Comparison of ENCODE assay signal across 8 mouse cellular contexts in the genomic region with DNA sequence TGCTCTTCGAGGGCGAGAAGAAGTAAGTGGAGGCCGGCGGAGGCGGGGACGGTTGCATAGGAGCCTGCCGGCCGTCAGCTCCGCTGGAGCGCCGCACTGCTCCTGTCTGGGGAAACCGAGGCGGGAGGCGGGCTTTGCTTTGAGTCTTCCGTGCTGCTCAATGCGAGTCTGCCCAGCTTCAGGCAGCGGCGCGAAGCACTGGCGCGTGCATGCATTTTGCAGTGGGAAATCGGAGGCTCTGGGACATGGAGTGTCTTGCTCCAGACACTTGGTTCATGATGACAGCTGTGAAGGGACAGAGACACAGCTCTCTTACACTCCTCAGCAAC. TPM values are rescaled to one million over a fixed set of nuclear protein-coding genes. Genes with fewer than 3 reads are reported as not detected.
A peak's percentile ranks its signal among the peaks of the same experiment; 100 is the strongest.
DNase-seq lines count a peak whose midpoint lies in the region; ATAC-seq and TF ChIP-seq lines count a peak whose summit lies in the region.

No protein-coding gene starts in this region.

- peaks cover 8% of the 10 kb centered on the region for H3K4me1 ChIP-seq in heart, embryonic 16.5 days (ENCODE audit: control insufficient read depth, insufficient read depth, low read length)
- H3K4me1 ChIP-seq in bone marrow, adult 2 months (ENCODE audit: control insufficient read depth, insufficient read depth, low read length): peaks cover 1% of the 10 kb centered on the region; the same call in 1 of the 2 replicates
- peaks cover 14% of the 10 kb centered on the region for H3K4me1 ChIP-seq in hindbrain, embryonic 14.5 days (replicated peaks; ENCODE audit: control insufficient read depth, insufficient read depth, low read length)
- H3K4me1 ChIP-seq in midbrain, embryonic 12.5 days: peaks cover 24% of the 10 kb centered on the region

- 0% methylated on average over 22 of the region's 22 CpGs for WGBS in heart, embryonic 16.5 days
- WGBS in bone marrow, adult 2 months: 0% methylated on average over 22 of the region's 22 CpGs
- 0% methylated on average over 22 of the region's 22 CpGs for WGBS in hindbrain, embryonic 14.5 days
- under 1% methylated on average over 22 of the region's 22 CpGs for WGBS in midbrain, embryonic 12.5 days

- H3K4me3 ChIP-seq in heart, embryonic 16.5 days (ENCODE audit: low read length): peak overlapping the region; percentile 90
- H3K4me3 ChIP-seq in bone marrow, adult 2 months (replicated peaks; ENCODE audit: control insufficient read depth, low read depth, low read length): peak overlapping the region; percentile 88
- peak overlapping the region; percentile 84 for H3K4me3 ChIP-seq in hindbrain, embryonic 14.5 days (replicated peaks; ENCODE audit: low read length)
- H3K4me3 ChIP-seq in midbrain, embryonic 12.5 days: peak overlapping the region; percentile 94

- TF ChIP-seq POLR2A in bone marrow, adult 2 months (IDR thresholded peaks at IDR 0.05; ENCODE audit: borderline replicate concordance, control insufficient read depth, low read depth, low read length): no peak

- no peak for TF ChIP-seq CTCF in bone marrow, adult 2 months (IDR thresholded peaks at IDR 0.05; ENCODE audit: control insufficient read depth, insufficient read depth, low read length)

- H3K9ac ChIP-seq in heart, embryonic 16.5 days (ENCODE audit: low read length): peak overlapping the region; percentile 93
- H3K9ac ChIP-seq in hindbrain, embryonic 14.5 days: peak overlapping the region; percentile 85
- peak overlapping the region; percentile 94 for H3K9ac ChIP-seq in midbrain, embryonic 12.5 days (replicated peaks)

- no peak overlapping the region for H3K27ac ChIP-seq in heart, embryonic 16.5 days (ENCODE audit: low read length)
- peak overlapping the region; percentile 25; the same call in 1 of the 2 replicates for H3K27ac ChIP-seq in bone marrow, adult 2 months (ENCODE audit: control insufficient read depth, insufficient read depth, low read depth, low read length, poor library complexity)
- peak overlapping the region; percentile 73 for H3K27ac ChIP-seq in hindbrain, embryonic 14.5 days
- H3K27ac ChIP-seq in midbrain, embryonic 12.5 days (replicated peaks): peak overlapping the region; percentile 70

- no peaks in the 10 kb centered on the region for H3K9me3 ChIP-seq in heart, embryonic 16.5 days (replicated peaks; ENCODE audit: control insufficient read depth, low read length)
- no peaks in the 10 kb centered on the region for H3K9me3 ChIP-seq in hindbrain, embryonic 14.5 days (ENCODE audit: control insufficient read depth, low read length)
- no peaks in the 10 kb centered on the region for H3K9me3 ChIP-seq in midbrain, embryonic 12.5 days

- H3K27me3 ChIP-seq in heart, embryonic 16.5 days (ENCODE audit: control insufficient read depth, insufficient read depth, low read length): no peaks in the 10 kb centered on the region
- no peaks in the 10 kb centered on the region for H3K27me3 ChIP-seq in hindbrain, embryonic 14.5 days (ENCODE audit: control insufficient read depth, insufficient read depth, low read length)
- H3K27me3 ChIP-seq in midbrain, embryonic 12.5 days: no peaks in the 10 kb centered on the region

- DNase-seq in heart, adult 11 months: no peak
- no peak for DNase-seq in hindbrain, embryonic 14.5 days (ENCODE audit: low spot score)
- no peak for DNase-seq in natural killer cell, adult 2 months (ENCODE audit: low spot score in 2 of 2)
- DNase-seq in urinary bladder, adult 18-20 months (ENCODE audit: low spot score in 2 of 2): no peak
- no peak for DNase-seq in right cerebral cortex, adult 18-20 months

- peaks cover 14% of the 10 kb centered on the region for H3K36me3 ChIP-seq in heart, embryonic 16.5 days (ENCODE audit: control insufficient read depth, insufficient read depth)
- peaks cover 29% of the 10 kb centered on the region for H3K36me3 ChIP-seq in hindbrain, embryonic 14.5 days (replicated peaks; ENCODE audit: control insufficient read depth, insufficient read depth)
- peaks cover 21% of the 10 kb centered on the region for H3K36me3 ChIP-seq in midbrain, embryonic 12.5 days

- peak; percentile 43 for ATAC-seq in heart, embryonic 16.5 days (replicated peaks; ENCODE audit: extremely low read depth, insufficient read depth, low FRiP score)
- peak; percentile 51; the same call in 1 of the 2 replicates for ATAC-seq in hindbrain, embryonic 14.5 days (ENCODE audit: low FRiP score)
- ATAC-seq in midbrain, embryonic 12.5 days (ENCODE audit: low FRiP score, low read depth): no peak; the same call in none of the 2 replicates

- peak overlapping the region; percentile 96 for H3K4me2 ChIP-seq in heart, embryonic 16.5 days (ENCODE audit: low read depth, low read length)
- peak overlapping the region; percentile 68 for H3K4me2 ChIP-seq in hindbrain, embryonic 14.5 days (replicated peaks)
- H3K4me2 ChIP-seq in midbrain, embryonic 12.5 days (replicated peaks): peak overlapping the region; percentile 90

RNA-seq across cellular contexts. Expression of gene Polr2j, which starts 0.3 kb away (rescaled TPM):
- 139 and 151 TPM in 2 replicates for polyA plus RNA-seq in heart, embryonic 16.5 days (2015; fragmentation: Nextera tagmentation; extraction: Ambion mirVana)
- polyA plus RNA-seq in bone marrow, adult 2 months (2011; ENCODE audit: insufficient read depth, insufficient read length, low replicate concordance, missing spikeins): 54.8 and 82.1 TPM in 2 replicates
- 209 and 235 TPM in 2 replicates for polyA plus RNA-seq in hindbrain, embryonic 14.5 days (2014; fragmentation: Nextera tagmentation; extraction: Ambion mirVana)
- polyA plus RNA-seq in midbrain, embryonic 12.5 days (2016; fragmentation: Nextera tagmentation; extraction: Ambion mirVana): 224 and 227 TPM in 2 replicates

RNA-seq across cellular contexts. Expression of gene Lrwd1, which starts 19.1 kb away (rescaled TPM):
- 21.7 and 23.6 TPM in 2 replicates for polyA plus RNA-seq in heart, embryonic 16.5 days (2015; fragmentation: Nextera tagmentation; extraction: Ambion mirVana)
- 41.9 and 61.5 TPM in 2 replicates for polyA plus RNA-seq in bone marrow, adult 2 months (2011; ENCODE audit: insufficient read depth, insufficient read length, low replicate concordance, missing spikeins)
- polyA plus RNA-seq in hindbrain, embryonic 14.5 days (2014; fragmentation: Nextera tagmentation; extraction: Ambion mirVana): 18.2 and 20.5 TPM in 2 replicates
- polyA plus RNA-seq in midbrain, embryonic 12.5 days (2016; fragmentation: Nextera tagmentation; extraction: Ambion mirVana): 40.0 and 41.4 TPM in 2 replicates

RNA-seq across cellular contexts. Expression of gene Alkbh4, which starts 19.2 kb away (rescaled TPM):
- polyA plus RNA-seq in heart, embryonic 16.5 days (2015; fragmentation: Nextera tagmentation; extraction: Ambion mirVana): 12.5 and 13.0 TPM in 2 replicates
- polyA plus RNA-seq in bone marrow, adult 2 months (2011; ENCODE audit: insufficient read depth, insufficient read length, low replicate concordance, missing spikeins): 8.8 and 14.2 TPM in 2 replicates
- 16.7 and 17.1 TPM in 2 replicates for polyA plus RNA-seq in hindbrain, embryonic 14.5 days (2014; fragmentation: Nextera tagmentation; extraction: Ambion mirVana)
- 23.5 and 26.4 TPM in 2 replicates for polyA plus RNA-seq in midbrain, embryonic 12.5 days (2016; fragmentation: Nextera tagmentation; extraction: Ambion mirVana)

RNA-seq across cellular contexts. Expression of gene Rasa4, which starts 33.0 kb away (rescaled TPM):
- 2.0 and 2.3 TPM in 2 replicates for polyA plus RNA-seq in heart, embryonic 16.5 days (2015; fragmentation: Nextera tagmentation; extraction: Ambion mirVana)
- 16.7 and 31.3 TPM in 2 replicates for polyA plus RNA-seq in bone marrow, adult 2 months (2011; ENCODE audit: insufficient read depth, insufficient read length, low replicate concordance, missing spikeins)
- polyA plus RNA-seq in hindbrain, embryonic 14.5 days (2014; fragmentation: Nextera tagmentation; extraction: Ambion mirVana): 13.6 and 15.0 TPM in 2 replicates
- 13.5 and 14.5 TPM in 2 replicates for polyA plus RNA-seq in midbrain, embryonic 12.5 days (2016; fragmentation: Nextera tagmentation; extraction: Ambion mirVana)

RNA-seq across cellular contexts. Expression of gene Orai2, which starts 53.8 kb away (rescaled TPM):
- 3.6 and 4.3 TPM in 2 replicates for polyA plus RNA-seq in heart, embryonic 16.5 days (2015; fragmentation: Nextera tagmentation; extraction: Ambion mirVana)
- polyA plus RNA-seq in bone marrow, adult 2 months (2011; ENCODE audit: insufficient read depth, insufficient read length, low replicate concordance, missing spikeins): 13.1 and 33.3 TPM in 2 replicates
- 34.6 and 37.5 TPM in 2 replicates for polyA plus RNA-seq in hindbrain, embryonic 14.5 days (2014; fragmentation: Nextera tagmentation; extraction: Ambion mirVana)
- polyA plus RNA-seq in midbrain, embryonic 12.5 days (2016; fragmentation: Nextera tagmentation; extraction: Ambion mirVana): 14.6 and 17.0 TPM in 2 replicates
